Mouse (Mus musculus): ENCODE results near the gene Gmfg. TPM values are rescaled to one million over a fixed set of nuclear protein-coding genes. Genes with fewer than 3 reads are reported as not detected.
A peak's percentile ranks its signal among the peaks of the same experiment; 100 is the strongest.

Gene Gmfg
- polyA plus RNA-seq, 1 experiment from 2014 or later, result 3.4 TPM

GRCm38 (mm10) chr7:28464416-28465212, 27.4 kb downstream of the Gmfg start:
- Histone ChIP-seq H3K27ac (peak overlapping the region; percentile 25; the same call in 1 of the 2 replicates), H3K9me3 (no peaks in the 10 kb centered on the region), H3K4me1 (peaks cover 34% of the 10 kb centered on the region), H3K4me3 (no peak overlapping the region; the same call in 1 of the 2 replicates), H3K4me2 (peak overlapping the region; percentile 39), H3K9ac (no peak overlapping the region), H3K36me3 (replicated peaks) (peaks cover 14% of the 10 kb centered on the region; the same call in 1 of the 2 replicates), H3K27me3 (replicated peaks) (0 out of 2 replicates have a peak, but pooled peaks cover 7% of the 10 kb centered on the region)
- ATAC-seq (replicated peaks), result peak; percentile 75
- 50% methylated on average over 10 of the region's 10 CpGs for WGBS

- H3K27me3 ChIP-seq (replicated peaks), result 0 out of 2 replicates have a peak, but pooled peaks cover 7% of the 10 kb centered on the region
- peak overlapping the region; percentile 22; the same call in 1 of the 2 replicates for H3K4me3 ChIP-seq
- H3K4me1 ChIP-seq, result peaks cover 26% of the 10 kb centered on the region
- peak overlapping the region; percentile 42 for H3K4me2 ChIP-seq
- H3K27ac ChIP-seq, result no peak overlapping the region
- WGBS, result 20% methylated on average over 40 of the region's 40 CpGs
- H3K9ac ChIP-seq, result no peak overlapping the region
- peaks cover 9% of the 10 kb centered on the region; the same call in 1 of the 2 replicates for H3K36me3 ChIP-seq (replicated peaks)
- H3K9me3 ChIP-seq, result no peaks in the 10 kb centered on the region
- no peak for ATAC-seq (replicated peaks)
Measured at GRCm38 (mm10) chr7:28466721-28467212, 29.5 kb downstream of the Gmfg start.

- no peak overlapping the region for H3K27ac ChIP-seq
- 0 out of 2 replicates have a peak, but pooled peaks cover 7% of the 10 kb centered on the region for H3K27me3 ChIP-seq (replicated peaks)
- H3K4me3 ChIP-seq, result peak overlapping the region; percentile 22
- ATAC-seq (replicated peaks), result peak; percentile 19; the same call in 1 of the 2 replicates
- H3K36me3 ChIP-seq (replicated peaks), result peaks cover 6% of the 10 kb centered on the region; the same call in 1 of the 2 replicates
- no peaks in the 10 kb centered on the region for H3K9me3 ChIP-seq
- H3K4me1 ChIP-seq, result peaks cover 26% of the 10 kb centered on the region
- peak overlapping the region; percentile 42 for H3K4me2 ChIP-seq
- 6% methylated on average over 63 of the region's 63 CpGs for WGBS
- H3K9ac ChIP-seq, result 0 out of 2 replicates have a peak overlapping the region, but pooled peaks have one; percentile 5
Measured at GRCm38 (mm10) chr7:28467213-28467751, 30.0 kb downstream of the Gmfg start.

- Histone ChIP-seq H3K4me1 (no peaks in the 10 kb centered on the region), H3K9me3 (no peaks in the 10 kb centered on the region), H3K36me3 (replicated peaks) (no peaks in the 10 kb centered on the region), H3K4me3 (no peak overlapping the region), H3K27me3 (replicated peaks) (no peaks in the 10 kb centered on the region), H3K9ac (no peak overlapping the region), H3K27ac (no peak overlapping the region), H3K4me2 (no peak overlapping the region)
- no peak for ATAC-seq (replicated peaks)
- WGBS, result 94% methylated on average over 6 of the region's 6 CpGs
Measured at GRCm38 (mm10) chr7:28476191-28476590, 38.9 kb downstream of the Gmfg start.

- Histone ChIP-seq H3K4me2 (no peak overlapping the region), H3K9me3 (no peaks in the 10 kb centered on the region), H3K27ac (no peak overlapping the region), H3K4me1 (no peaks in the 10 kb centered on the region), H3K36me3 (replicated peaks) (no peaks in the 10 kb centered on the region), H3K27me3 (replicated peaks) (no peaks in the 10 kb centered on the region), H3K9ac (no peak overlapping the region), H3K4me3 (no peak overlapping the region)
- no peak for ATAC-seq (replicated peaks)
- 86% methylated on average over 5 of the region's 5 CpGs for WGBS
Measured at GRCm38 (mm10) chr7:28477363-28477762, 40.1 kb downstream of the Gmfg start.

GRCm38 (mm10) chr7:28478854-28479253, 41.6 kb downstream of the Gmfg start:
- Histone ChIP-seq H3K36me3 (replicated peaks) (no peaks in the 10 kb centered on the region), H3K4me1 (no peaks in the 10 kb centered on the region), H3K9me3 (no peaks in the 10 kb centered on the region), H3K27me3 (replicated peaks) (no peaks in the 10 kb centered on the region), H3K4me3 (no peak overlapping the region), H3K9ac (no peak overlapping the region), H3K4me2 (no peak overlapping the region), H3K27ac (no peak overlapping the region)
- ATAC-seq (replicated peaks), result no peak
- WGBS, result 8% methylated on average over 8 of the region's 8 CpGs

GRCm38 (mm10) chr7:28482854-28483253, 45.6 kb downstream of the Gmfg start:
- peaks cover 4% of the 10 kb centered on the region for H3K4me1 ChIP-seq
- H3K27me3 ChIP-seq (replicated peaks), result peaks cover 9% of the 10 kb centered on the region; the same call in 1 of the 2 replicates
- H3K27ac ChIP-seq, result no peak overlapping the region
- H3K9ac ChIP-seq, result no peak overlapping the region
- no peak overlapping the region for H3K4me3 ChIP-seq
- H3K36me3 ChIP-seq (replicated peaks), result no peaks in the 10 kb centered on the region
- ATAC-seq (replicated peaks), result no peak
- H3K9me3 ChIP-seq, result no peaks in the 10 kb centered on the region
- 89% methylated on average over 11 of the region's 11 CpGs for WGBS
- no peak overlapping the region for H3K4me2 ChIP-seq

GRCm38 (mm10) chr7:28484192-28484591, 46.9 kb downstream of the Gmfg start:
- no peak for ATAC-seq (replicated peaks)
- 44% methylated on average over 4 of the region's 4 CpGs for WGBS

GRCm38 (mm10) chr7:28488030-28488491, 50.8 kb downstream of the Gmfg start:
- no peak for ATAC-seq (replicated peaks)
- no peaks in the 10 kb centered on the region for H3K9me3 ChIP-seq
- 6% methylated on average over 16 of the region's 16 CpGs for WGBS
- H3K9ac ChIP-seq, result peak overlapping the region; percentile 11; the same call in 1 of the 2 replicates
- peak overlapping the region; percentile 47 for H3K4me2 ChIP-seq
- no peak overlapping the region for H3K27ac ChIP-seq
- peaks cover 20% of the 10 kb centered on the region; the same call in 1 of the 2 replicates for H3K27me3 ChIP-seq (replicated peaks)
- H3K4me1 ChIP-seq, result peaks cover 12% of the 10 kb centered on the region
- H3K4me3 ChIP-seq, result peak overlapping the region; percentile 27
- no peaks in the 10 kb centered on the region for H3K36me3 ChIP-seq (replicated peaks)

More at GRCm38 (mm10) chr7:28484192-28484591, 46.9 kb downstream of the Gmfg start:
- Histone ChIP-seq H3K27me3 (replicated peaks) (peaks cover 14% of the 10 kb centered on the region; the same call in 1 of the 2 replicates), H3K36me3 (replicated peaks) (no peaks in the 10 kb centered on the region), H3K4me2 (no peak overlapping the region), H3K4me3 (no peak overlapping the region), H3K9me3 (no peaks in the 10 kb centered on the region), H3K9ac (no peak overlapping the region), H3K4me1 (peaks cover 10% of the 10 kb centered on the region), H3K27ac (no peak overlapping the region)

- H3K27me3 ChIP-seq (replicated peaks), result peaks cover 20% of the 10 kb centered on the region; the same call in 1 of the 2 replicates
- no peak for ATAC-seq (replicated peaks)
- H3K36me3 ChIP-seq (replicated peaks), result no peaks in the 10 kb centered on the region
- H3K9ac ChIP-seq, result no peak overlapping the region
- H3K4me2 ChIP-seq, result 0 out of 2 replicates have a peak overlapping the region, but pooled peaks have one; percentile 21
- WGBS, result 5% methylated on average over 10 of the region's 10 CpGs
- H3K27ac ChIP-seq, result no peak overlapping the region
- peaks cover 15% of the 10 kb centered on the region for H3K4me1 ChIP-seq
- H3K9me3 ChIP-seq, result no peaks in the 10 kb centered on the region
- no peak overlapping the region for H3K4me3 ChIP-seq
Measured at GRCm38 (mm10) chr7:28490410-28490809, 53.2 kb downstream of the Gmfg start.

- H3K9ac ChIP-seq, result no peak overlapping the region
- peaks cover 19% of the 10 kb centered on the region for H3K4me1 ChIP-seq
- no peak overlapping the region for H3K4me3 ChIP-seq
- WGBS, result 29% methylated on average over 14 of the region's 14 CpGs
- no peaks in the 10 kb centered on the region for H3K36me3 ChIP-seq (replicated peaks)
- H3K9me3 ChIP-seq, result no peaks in the 10 kb centered on the region
- no peak for ATAC-seq (replicated peaks)
- 0 out of 2 replicates have a peak overlapping the region, but pooled peaks have one; percentile 21 for H3K4me2 ChIP-seq
- peaks cover 20% of the 10 kb centered on the region; the same call in 1 of the 2 replicates for H3K27me3 ChIP-seq (replicated peaks)
- H3K27ac ChIP-seq, result no peak overlapping the region
Measured at GRCm38 (mm10) chr7:28490903-28491302, 53.7 kb downstream of the Gmfg start.

GRCm38 (mm10) chr7:28492310-28492709, 55.1 kb downstream of the Gmfg start:
- ATAC-seq (replicated peaks), result no peak
- 90% methylated on average over 8 of the region's 8 CpGs for WGBS
- Histone ChIP-seq H3K4me3 (no peak overlapping the region), H3K27me3 (replicated peaks) (peaks cover 14% of the 10 kb centered on the region; the same call in 1 of the 2 replicates), H3K4me2 (no peak overlapping the region), H3K9me3 (no peaks in the 10 kb centered on the region), H3K4me1 (peaks cover 20% of the 10 kb centered on the region), H3K36me3 (replicated peaks) (no peaks in the 10 kb centered on the region), H3K27ac (no peak overlapping the region), H3K9ac (no peak overlapping the region)
